ENCODE assay signal across 8 mouse cellular contexts in the genomic region with DNA sequence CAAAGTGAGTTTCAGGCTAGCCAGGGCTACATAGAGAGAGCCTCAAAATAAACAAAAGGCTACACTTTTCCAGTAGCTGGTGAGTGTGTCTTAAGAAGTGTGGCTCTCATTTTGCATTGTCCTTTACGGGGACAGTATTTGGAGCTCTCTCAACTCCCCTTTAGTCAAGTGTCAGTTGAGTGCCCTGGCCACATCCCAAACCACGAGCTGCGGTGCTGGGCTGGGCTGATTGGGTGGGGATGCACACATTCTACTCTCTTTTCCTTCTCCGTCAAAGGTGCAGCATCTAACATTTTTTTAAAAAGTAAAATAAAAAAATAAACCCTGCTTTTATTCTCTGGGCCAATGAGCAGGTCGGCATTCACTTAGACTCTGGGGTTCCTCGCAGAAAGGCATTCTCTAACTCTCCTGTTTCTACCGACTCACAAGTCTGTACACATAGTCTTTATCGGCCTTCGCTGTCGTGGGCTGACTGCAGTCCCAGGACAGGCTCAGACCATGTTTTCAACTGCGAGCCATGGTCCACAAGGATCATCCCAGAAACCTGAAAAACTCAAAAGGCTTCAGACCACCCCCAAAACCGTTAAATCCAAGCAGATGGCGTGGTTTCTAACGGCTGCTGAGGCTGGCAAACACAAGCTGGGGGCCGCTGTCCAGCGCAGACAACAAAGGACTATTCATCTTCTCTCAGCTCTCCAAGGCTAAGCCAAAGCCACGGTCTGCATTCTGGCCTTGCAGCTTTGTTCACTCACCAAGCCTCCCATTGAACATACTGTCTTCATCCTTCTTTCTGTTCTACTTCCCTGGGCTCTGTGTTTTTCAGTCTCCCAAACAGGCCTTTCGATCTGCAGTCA.
DNase-seq lines count a peak whose midpoint lies in the region; ATAC-seq and TF ChIP-seq lines count a peak whose summit lies in the region.

No protein-coding gene starts in this region.

- H3K9me3 ChIP-seq in midbrain, embryonic 11.5 days (ENCODE audit: control insufficient read depth, low read length) = no peaks in the 10 kb centered on the region
- H3K9me3 ChIP-seq in liver, postnatal 0 days (ENCODE audit: low read length) = no peaks in the 10 kb centered on the region

- H3K4me3 ChIP-seq in midbrain, embryonic 11.5 days (ENCODE audit: low read depth, low read length) = no peak overlapping the region
- no peak overlapping the region for H3K4me3 ChIP-seq in liver, postnatal 0 days (ENCODE audit: low read depth, low read length)

- peak; percentile 23 to 34; a peak in 1 of 4 replicates for ATAC-seq in hematopoietic stem cell, adult 5-6 weeks (replicated peaks in 1 of 2; ENCODE audit: insufficient read depth in 1 of 2, low FRiP score in 2 of 2, low TSS enrichment in 1 of 2, low read depth in 1 of 2, poor library complexity in 2 of 2, severe bottlenecking in 2 of 2)
- ATAC-seq in midbrain, embryonic 11.5 days (ENCODE audit: low FRiP score) = peak; percentile 89
- ATAC-seq in granulocyte monocyte progenitor cell, adult 5-6 weeks (replicated peaks; ENCODE audit: poor library complexity, severe bottlenecking) = no peak
- no peak for ATAC-seq in liver, postnatal 0 days

- H3K36me3 ChIP-seq in midbrain, embryonic 11.5 days (ENCODE audit: control insufficient read depth, insufficient read depth, low read length) = no peaks in the 10 kb centered on the region
- H3K36me3 ChIP-seq in liver, postnatal 0 days (replicated peaks; ENCODE audit: insufficient read depth, low read length) = no peaks in the 10 kb centered on the region

- peak; percentile 73 to 81 for DNase-seq in cerebellum, postnatal 10 days
- DNase-seq in cerebellum, adult 8-10 months = no peak
- DNase-seq in adrenal gland, postnatal 25 days = peak; percentile 35
- DNase-seq in midbrain, embryonic 11.5 days (ENCODE audit: low spot score, missing footprints) = peak; percentile 94
- no peak for DNase-seq in ovary, postnatal 14 days (ENCODE audit: low spot score)
- DNase-seq in liver, postnatal 0 days = no peak

- 36% methylated on average over 18 of the region's 18 CpGs for WGBS in midbrain, embryonic 11.5 days
- WGBS in liver, postnatal 0 days (ENCODE audit: insufficient replicate concordance) = 52% methylated on average over 18 of the region's 18 CpGs

- H3K4me2 ChIP-seq in midbrain, embryonic 11.5 days = no peak overlapping the region
- no peak overlapping the region for H3K4me2 ChIP-seq in liver, postnatal 0 days (ENCODE audit: low read depth, low read length)

- TF ChIP-seq EP300 in liver, postnatal 0 days (IDR thresholded peaks at IDR 0.05; ENCODE audit: low read depth) = no peak

- peaks cover 14% of the 10 kb centered on the region for H3K4me1 ChIP-seq in midbrain, embryonic 11.5 days (ENCODE audit: control insufficient read depth, insufficient read depth, low read length)
- H3K4me1 ChIP-seq in liver, postnatal 0 days (ENCODE audit: insufficient read depth) = no peaks in the 10 kb centered on the region

- H3K27me3 ChIP-seq in midbrain, embryonic 11.5 days (ENCODE audit: control insufficient read depth, insufficient read depth, low read length) = no peaks in the 10 kb centered on the region
- no peaks in the 10 kb centered on the region for H3K27me3 ChIP-seq in liver, postnatal 0 days (ENCODE audit: insufficient read depth, low read length)

- H3K9ac ChIP-seq in midbrain, embryonic 11.5 days (ENCODE audit: low read length) = peak overlapping the region; percentile 43
- H3K9ac ChIP-seq in liver, postnatal 0 days (replicated peaks) = no peak overlapping the region

- TF ChIP-seq CTCF in liver, postnatal 0 days (IDR thresholded peaks at IDR 0.05; ENCODE audit: low read depth) = no peak

- H3K27ac ChIP-seq in midbrain, embryonic 11.5 days (ENCODE audit: low read depth, low read length) = peak overlapping the region; percentile 92
- H3K27ac ChIP-seq in liver, postnatal 0 days (ENCODE audit: low read depth) = no peak overlapping the region

Comparison
In these comparisons a context has a peak if more than half of its experiments do, and no peak if none do; other contexts are left out.
1. DNase-seq: peak in cerebellum, postnatal 10 days (2 of 2), adrenal gland, postnatal 25 days (single experiment) and midbrain, embryonic 11.5 days (single experiment); none in cerebellum, adult 8-10 months (single experiment), ovary, postnatal 14 days (single experiment) and liver, postnatal 0 days (single experiment).
2. ATAC-seq: peak in hematopoietic stem cell, adult 5-6 weeks (2 of 2) and midbrain, embryonic 11.5 days (single experiment); none in granulocyte monocyte progenitor cell, adult 5-6 weeks (single experiment) and liver, postnatal 0 days (single experiment).